Mouse (Mus musculus) kidney, postnatal 25 days (tissue): ENCODE results near the gene Hdac4.
A peak's percentile ranks its signal among the peaks of the same experiment; 100 is the strongest.

Source experiments
- DNase-seq, 2 experiments: peaks; one replicate each; pipeline ENCODE4 v3.0.0; 2021; ENCODE audit warnings: mixed read lengths in 2 of 2

Gene Hdac4

DNA sequence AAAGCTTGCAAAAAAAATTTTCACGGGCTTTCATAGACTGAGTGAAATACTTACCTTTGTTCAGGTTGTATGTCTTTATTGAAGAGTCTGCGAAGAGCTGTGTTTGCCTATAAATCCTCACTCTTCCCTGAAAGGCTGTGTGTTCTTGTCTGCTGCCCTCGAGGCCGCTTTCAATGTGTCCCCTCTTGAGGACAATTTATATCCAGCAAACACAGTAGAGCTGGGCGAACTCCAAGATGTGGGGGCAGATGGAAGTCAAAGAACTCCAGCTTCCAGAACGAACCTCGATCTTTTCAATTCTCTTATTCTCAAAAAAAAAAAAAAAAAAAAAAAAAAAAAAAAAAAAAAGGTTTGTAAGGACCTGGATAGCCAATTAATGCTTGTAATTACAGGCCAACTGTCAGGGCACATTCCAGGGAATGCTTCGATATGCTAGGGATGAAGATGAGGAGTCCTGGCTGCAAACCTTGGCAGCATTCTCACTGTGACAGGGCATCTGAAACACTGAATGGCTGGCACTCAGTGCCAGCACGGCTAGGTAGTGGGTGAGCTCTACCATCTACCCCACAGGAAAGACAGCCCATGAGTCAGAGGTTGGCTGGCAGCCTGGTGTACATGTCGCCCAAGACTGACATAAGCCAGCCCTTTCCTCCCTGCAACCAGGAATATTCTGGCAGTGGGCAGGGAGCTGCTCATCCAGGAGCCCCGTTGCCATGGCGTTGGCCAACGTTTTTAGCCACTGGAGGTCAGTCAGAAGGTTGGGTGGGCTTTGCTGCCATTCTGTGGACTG lies at the start of gene Hdac4:
Gene Hdac4 (minus strand): TSS at position 340 of the 790 bp plus-strand sequence.
- DNase-seq = no peak

DNA sequence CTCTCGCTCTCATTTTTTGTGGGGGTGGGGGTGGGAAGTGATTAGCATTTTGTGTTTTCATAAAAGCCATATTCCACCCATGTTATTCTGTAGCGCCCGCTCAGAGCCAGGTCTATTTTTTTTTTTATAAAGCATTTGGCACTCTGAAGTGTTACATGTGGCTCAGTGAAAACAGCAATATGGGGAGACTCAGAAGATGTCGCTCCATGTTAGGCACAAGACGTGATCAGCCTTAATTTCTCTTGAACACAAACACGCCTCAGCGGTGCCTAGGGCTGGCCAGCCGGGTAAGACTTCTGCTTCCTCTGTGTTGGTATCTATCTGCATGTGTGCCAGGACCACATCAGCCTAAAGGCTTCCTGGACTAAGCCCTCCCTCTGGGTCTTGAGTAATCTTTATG lies 48.0 kb upstream of the Hdac4 start:
- no peak for DNase-seq

DNA sequence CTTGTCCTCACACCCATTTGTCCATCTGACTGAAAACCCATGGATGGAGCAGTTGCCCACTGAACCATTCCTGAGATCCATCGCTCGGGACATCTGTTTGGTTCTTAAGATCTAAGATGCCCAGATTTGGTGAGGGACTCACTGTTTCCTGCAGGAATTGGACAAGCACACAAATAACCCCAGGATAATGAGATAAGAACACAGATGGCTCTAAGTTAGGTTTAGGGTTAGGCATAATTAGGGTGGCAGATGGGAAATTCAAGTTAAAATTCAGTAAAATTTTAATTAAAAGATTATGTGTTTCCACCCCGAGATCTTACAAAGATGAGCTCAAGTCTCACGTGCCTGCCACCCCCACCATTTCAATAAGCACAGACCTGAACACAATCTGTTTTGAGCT lies 44.6 kb upstream of the Hdac4 start:
- no peak for DNase-seq

DNA sequence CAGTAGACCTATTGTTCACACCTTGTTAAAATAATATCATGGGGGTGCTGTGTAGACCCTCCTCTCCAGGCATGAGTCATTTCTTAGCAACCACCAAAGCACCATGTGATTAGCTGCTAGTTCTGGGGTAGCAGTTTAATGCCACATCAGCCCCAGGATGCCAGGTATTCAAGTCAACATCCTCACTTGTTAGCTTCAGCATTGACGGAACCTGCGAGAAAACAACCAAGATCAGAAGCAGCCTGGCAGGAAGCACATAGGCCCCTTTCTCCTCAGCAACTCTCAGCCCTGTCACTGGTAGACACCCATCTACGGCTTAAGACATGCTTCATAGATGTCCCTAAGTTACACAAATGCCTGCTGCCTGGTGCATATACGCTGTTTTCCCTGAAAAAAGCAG lies 40.1 kb upstream of the Hdac4 start:
- DNase-seq = no peak

DNA sequence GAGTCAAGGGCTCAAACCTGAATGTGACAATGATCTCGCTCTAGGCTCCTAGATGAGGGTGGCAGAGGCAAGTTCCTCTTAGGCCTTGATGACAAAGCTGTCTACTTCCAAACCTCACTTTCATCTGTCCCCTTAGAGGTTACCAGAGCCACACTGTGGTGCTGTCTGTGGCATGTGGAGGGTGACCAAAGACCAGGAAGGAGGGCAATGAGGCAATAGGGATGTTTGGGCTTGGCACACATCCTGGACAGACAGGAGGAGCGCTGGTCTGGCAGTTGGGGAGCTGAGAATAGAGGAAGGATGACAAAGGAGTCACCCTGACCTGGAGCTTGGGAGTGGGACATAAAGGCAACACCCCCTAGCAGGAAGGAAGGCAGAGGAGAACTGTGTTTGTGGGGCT lies 29.8 kb upstream of the Hdac4 start:
- DNase-seq = no peak

DNA sequence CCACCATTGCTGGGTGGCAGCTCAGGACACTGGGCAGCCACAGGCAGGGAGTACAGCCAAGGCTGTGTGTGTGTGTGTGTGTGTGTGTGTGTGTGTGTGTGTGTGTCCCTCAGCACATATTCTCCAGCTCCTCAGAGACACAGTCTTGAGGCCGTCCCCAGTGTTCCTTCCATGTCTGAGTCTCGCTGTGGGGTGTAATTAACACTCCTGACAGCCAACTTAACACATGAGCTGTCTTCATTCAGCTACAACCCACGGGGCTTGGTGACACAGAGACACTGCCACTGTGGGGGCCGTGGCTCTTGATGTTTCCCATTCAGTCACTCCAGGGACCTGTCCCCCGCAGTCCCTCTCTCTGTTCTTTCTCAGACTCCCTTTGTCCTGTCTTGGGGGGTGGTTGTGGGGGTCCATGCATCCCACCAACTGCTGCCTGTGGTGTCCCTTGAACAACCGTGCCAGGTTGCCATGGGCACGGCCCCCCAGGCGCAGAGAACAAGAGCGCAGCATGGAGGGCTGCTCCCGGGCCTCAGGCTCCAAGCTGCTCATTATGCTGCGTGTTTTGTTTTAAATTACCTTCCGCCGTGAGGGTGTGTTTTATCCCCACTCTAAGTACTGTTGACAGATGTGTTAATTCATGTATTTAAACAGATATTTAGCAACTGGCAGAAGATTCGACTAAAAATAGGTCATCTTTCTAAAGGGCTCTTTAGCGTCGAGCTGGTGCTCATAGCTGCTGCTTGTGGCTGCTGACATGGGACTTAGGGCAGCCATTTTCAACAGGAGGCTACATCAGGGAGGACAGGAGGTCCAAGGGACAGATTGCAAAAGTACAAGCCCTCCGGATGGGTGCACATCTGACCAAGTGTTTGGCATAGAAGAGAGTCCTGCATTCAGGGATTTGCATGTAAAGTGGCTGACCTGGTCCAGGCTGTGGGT lies 28.7 kb upstream of the Hdac4 start:
- no peak for DNase-seq

DNA sequence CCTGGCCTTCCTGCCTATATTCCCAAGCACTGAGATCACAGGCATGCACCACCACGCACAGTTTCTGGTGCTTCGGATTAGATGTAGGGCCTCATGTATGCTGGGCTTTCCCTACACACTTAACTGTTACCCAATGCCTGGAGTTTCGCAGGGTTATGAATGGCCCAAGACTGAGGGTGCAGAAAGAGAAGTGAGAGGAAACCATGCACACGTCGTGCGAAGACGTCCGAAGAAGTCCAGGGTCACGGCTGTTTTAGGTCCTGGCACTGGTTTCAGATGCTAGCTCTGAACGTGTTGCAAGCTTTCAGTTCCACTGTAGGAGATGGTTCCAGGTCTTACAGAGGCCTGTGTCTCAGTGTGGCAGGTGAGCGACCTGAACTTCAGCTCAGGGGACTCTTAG lies 21.2 kb upstream of the Hdac4 start:
- no peak for DNase-seq

DNA sequence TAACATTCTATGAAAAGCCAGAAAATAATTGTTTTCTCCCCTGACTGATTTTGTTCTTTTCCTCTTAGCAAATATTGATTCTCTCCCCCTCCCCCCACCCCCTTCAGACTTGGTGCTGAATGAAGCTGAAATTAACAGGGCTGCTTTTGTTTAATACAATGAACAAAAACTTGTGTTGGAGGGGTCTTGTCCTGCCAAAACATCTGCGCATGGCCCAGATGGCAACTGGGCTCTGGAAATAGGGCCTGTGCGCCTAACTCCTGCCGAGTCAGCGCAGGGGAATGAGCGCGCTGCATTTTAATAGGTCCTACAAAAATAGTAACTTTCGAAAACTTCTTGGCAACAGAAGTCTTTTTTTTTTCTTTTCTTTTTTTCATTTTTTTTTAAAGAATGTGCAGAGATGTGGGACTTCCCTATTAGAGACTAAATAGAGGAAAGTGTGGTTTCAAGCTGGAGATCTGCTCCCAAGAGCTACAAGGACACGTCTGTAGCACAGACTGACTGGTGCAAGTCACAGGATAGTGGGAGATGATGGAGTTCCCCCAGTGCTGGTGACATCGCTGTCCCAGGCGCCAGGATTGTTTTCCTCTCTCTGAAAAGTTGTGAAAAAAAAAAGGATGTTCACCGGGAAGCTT lies 20.6 kb upstream of the Hdac4 start:
- no peak for DNase-seq

DNA sequence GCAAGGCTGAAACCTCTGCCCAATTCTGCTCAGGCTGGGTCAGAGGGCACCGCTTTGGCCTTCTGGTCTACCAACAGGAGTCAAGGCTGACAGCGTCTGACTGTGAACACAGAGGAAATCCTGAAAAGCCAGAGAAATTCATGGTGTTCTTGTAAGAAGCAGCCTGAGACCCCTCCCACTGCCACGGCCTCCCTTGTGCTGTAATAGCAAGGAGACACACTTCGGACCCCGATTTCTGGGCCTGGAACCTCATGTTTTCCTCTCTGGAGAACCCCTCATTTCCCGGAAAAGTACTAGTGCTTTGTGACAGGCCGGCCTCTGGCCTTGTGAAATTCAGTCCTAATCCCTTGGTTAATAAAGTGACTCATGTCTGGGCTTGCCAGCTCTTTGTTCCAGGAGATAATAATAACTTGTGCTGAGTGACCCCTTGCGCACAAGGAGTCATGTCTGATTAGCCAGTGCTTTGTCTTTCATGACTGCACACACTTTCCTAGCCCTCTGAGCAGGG lies 19.7 kb upstream of the Hdac4 start:
- DNase-seq = no peak

DNA sequence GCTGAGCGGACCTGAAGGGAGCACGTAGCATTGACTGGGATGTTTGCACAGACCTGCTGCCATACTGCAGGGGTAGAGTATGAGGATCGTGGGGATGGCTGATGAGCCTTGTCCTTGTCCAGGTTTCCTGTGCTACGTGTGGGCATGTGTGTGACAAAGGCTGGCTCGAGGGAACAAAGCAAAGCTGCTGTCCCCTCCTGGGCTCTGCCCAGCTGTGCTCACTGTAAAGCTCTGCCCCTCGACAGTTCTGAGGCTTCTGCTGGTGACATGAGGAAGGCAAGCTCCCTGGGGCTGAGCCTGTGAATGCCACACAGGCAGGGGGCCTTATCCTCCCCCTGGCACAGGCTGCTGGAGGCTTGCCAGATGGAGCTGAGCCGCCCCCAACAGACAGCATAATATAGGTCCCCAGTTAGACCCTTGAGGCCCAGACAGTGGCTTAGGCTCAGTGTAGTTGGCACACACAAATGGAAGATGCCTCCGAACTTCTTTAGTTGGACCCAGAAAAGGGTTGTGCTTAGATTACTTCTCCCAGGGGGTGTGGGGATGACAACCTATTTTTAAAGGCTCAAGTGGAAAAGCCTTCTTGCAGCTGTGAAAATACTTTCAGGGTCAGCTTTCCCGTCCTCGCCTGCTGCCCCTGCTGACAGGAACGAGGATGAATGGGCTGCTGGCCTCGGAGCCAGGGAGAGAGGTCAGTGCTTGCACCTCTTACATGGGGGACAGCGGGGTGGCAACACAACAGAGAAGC lies 16.7 kb upstream of the Hdac4 start:
- DNase-seq = no peak

DNA sequence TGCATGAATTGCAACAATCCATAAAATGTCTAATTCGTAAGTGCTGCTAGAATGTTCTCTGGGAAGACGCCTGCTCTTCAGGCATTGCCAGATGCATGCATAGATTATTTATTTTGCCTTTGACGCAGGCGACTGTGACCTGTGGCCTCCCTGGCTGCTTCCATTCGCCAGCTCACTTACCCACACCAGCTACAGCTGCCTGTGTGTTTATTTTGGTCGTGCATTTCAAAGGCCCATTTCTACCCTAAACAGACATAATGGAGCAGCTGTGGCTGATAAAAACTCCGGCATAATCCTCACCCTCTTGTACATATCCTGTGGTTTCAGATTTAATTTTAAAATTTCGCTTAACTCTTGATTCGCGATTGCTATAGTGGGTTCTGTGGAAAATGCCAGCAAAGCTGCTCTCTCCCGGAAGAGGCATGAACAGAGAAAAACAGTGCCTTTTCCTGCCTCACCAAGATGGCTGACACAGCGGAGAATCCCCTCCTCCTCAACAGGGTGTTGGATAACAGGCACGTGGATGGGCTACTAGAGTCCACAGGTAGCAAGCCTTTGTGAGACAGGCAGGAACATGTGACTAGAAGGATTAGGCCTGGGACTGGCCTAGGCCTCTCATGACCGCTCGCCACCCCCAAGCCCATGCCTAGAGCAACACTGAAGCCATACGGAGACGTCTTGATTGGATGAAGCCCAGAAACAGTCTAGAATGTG lies 7.3 kb upstream of the Hdac4 start:
- DNase-seq = peak in 1 of 2 experiments; percentile 34

DNA sequence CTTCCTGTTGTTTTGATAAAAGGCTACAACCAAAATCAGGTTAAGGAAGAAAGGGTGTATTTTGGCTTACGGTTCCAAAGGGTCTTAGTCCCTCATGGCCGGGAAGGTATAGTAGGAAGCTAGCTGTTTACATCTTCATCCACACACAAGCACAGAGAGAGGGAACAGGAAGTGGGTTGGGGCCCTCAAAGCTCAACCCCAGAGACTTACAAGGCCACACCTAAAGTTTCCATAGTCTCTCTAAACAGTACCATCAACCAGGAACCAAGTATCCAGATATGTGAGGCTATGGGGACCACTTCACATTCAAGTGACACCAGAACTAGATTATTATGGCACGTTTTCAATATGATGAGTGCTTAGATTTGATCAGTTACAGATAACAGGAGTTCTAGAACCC lies 5.0 kb downstream of the Hdac4 start:
- DNase-seq = no peak

DNA sequence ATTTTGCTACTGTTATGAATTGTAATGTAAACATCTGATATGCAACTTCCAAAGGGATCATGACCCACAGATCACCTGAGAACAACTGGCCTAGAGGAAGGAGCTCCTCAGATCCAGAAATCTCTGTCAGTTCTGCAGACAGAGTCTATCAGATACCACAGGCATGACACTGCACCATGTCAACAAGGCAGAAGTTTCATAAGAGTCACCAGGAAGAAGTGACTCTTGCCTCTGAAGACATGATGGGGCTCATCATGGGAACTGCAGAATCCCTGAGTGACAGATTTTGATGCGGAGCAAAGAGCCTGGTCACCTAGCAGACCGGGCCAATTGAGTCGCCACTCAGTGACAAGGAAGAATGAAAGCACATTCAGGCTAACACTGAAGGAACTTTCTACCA lies 8.4 kb downstream of the Hdac4 start:
- no peak for DNase-seq

DNA sequence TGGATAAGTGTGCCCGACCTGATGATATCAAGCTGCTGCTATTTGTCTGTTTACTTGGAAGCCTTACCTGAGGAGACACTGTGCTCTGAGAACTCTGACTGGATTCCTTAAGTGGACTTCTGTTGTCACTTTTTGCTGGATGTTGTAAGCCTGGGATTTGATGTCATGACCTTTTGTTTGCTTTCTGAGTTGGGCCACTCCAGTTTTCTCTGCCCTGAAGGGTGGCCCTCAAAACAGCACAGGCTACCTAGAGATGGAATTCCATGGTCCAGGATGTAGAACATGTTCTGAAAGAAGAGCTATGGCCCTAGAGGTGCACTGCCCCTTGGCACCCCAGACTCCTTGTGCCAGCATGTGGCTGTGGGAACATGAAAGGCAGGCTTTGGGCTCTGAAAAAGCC lies 10.9 kb downstream of the Hdac4 start:
- DNase-seq = no peak

DNA sequence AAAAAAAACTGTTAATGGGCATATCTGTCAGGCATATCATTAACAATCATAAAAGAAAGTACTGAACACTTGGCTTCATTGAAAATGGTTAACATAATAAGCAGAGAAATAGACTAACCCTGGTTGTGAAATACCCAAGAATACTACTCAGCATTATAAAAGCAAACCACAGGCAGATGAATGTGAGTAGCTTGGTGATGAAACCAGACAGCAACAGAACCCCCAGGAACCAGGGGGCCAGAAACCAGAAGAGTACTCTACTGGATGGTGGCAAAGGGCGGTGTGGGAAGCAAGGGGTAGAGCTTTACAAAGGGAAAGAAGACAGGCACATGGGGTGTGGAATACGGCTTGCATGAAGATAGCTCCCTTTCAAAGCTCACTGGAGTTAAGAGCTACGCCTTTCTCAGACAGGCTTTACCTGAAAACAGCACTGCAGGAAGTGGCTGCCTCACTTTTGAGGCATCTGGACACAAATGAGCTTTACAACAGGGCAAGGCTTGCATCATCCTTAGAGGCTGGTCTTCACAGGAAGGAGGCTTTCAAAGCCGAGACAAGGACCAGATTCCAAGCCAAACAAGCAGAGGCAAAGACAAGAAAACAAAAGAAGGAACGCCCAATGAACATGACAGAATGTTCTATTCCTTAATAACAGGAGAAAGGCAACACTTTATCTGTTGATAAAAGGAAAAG lies 12.3 kb downstream of the Hdac4 start:
- no peak for DNase-seq

DNA sequence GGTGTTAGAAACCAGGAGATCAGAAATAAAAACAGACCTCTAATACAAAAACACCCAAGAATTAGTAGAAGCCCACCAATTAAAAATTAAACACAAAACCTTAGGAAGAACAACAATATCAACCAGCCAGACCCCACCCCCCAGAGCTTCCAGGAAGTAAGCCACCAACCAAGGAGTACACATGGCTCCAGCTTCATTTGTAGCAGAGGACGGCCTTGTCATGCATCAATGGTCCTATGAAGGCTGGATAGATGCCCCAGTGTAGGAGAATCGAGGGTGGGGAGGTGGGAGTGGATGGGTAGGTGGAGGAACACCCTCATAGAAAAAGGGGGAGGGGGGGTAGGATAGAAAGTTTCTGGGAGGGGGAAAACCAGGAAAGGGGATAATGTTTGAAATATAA lies 13.5 kb downstream of the Hdac4 start:
- DNase-seq = no peak

DNA sequence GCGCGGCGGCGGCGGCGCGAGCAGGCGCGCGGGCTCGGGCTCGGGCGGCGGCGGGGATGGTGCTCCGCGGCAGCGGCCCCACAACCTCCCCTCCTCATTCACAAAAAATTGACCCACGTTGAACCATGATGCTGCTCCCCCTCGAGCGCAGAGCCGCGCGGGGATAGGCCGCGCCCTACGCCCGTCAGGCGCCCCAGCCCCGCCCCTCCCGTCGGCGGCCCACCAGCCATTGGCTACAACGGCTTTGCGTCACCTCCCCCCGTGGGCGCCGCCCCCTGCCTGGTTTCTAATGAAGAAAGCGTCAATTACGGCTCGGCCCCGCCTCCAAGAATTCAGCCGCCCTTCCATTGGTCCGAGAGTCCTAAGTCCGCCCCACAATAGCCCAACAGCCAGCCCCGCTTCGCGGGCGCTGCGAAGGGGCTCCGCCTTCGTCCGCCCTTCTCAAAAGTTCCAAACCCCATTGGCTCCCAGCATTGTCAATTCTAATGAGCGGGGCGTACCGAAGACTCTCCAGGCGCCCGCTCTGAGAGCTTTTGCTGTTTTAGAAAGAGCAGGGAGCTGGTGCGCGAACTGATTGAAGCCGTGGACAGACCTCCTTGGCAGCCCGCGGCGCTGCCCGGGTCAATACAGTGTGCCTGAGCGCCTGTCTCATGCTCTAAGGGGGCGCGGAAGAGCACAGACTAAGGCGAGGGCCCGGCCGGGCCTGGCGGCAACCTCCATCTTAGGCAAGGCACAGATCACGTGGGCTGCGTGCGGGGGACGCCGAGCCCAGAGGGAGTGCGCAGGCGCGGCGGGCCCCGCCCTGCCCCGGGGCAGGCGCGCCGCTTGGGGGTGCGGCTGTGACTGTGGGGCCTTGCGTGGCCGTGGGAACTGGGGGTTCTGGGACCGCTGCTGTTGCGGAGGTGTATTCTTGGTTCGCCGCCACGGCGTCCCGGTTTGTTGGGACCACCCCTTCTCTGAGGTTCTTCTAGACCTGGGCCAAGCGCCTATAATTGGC lies 15.1 kb downstream of the Hdac4 start:
- DNase-seq = peak; percentile 100

DNA sequence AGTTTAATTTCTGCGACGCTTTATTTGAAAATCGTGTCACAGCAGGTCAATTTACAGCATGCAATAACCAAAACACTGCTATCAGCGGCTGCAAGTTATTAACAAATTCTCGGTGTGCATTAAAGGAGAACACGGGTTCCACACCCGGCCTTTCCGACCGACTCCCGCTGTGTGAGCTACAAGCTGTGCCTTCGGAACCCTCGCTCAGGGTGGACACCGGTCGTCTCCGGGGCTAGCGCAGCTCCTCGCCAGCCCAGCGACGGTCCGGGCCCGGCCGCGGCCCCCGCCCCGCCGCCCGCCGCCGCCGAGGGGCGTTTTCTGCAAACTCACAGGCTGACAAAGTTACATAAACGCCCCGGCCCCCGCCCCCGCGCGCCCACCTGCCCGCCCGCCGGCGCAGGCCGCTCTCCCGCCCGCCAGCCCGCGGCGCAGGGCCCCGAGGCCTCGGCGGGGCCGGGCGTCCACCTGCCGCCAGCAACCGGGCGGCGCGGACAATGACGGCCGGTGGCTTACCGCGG lies 16.0 kb downstream of the Hdac4 start:
- DNase-seq = peak; percentile 56 to 72

DNA sequence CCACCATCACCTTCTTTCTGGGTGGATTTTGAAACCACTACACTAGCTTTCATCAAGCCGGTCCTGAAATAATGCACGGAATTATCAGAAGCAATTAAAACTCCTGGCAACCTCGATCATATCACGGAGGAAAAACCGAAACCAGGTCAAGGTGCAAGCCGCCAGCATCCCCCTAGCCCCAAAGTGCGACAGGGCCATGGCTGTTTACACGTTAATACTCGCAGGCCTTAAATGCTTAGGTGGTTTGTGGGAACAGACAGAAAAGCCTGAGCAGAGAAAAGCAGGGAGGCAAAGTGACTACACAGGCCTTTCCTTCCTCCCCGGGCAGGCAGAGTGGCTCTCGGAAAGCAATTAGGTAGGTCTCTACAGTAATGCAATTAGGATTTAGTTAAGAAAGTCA lies 16.4 kb downstream of the Hdac4 start:
- DNase-seq = peak in 1 of 2 experiments; percentile 35
